Mouse (Mus musculus): ENCODE measurements around the gene E330009J07Rik. TPM values are rescaled to one million over a fixed set of nuclear protein-coding genes. Genes with fewer than 3 reads are reported as not detected.

Gene E330009J07Rik
- polyA plus RNA-seq (2015; fragmentation: Nextera tagmentation; extraction: Ambion mirVana): 8.8 and 9.5 TPM in 2 replicates

DNA sequence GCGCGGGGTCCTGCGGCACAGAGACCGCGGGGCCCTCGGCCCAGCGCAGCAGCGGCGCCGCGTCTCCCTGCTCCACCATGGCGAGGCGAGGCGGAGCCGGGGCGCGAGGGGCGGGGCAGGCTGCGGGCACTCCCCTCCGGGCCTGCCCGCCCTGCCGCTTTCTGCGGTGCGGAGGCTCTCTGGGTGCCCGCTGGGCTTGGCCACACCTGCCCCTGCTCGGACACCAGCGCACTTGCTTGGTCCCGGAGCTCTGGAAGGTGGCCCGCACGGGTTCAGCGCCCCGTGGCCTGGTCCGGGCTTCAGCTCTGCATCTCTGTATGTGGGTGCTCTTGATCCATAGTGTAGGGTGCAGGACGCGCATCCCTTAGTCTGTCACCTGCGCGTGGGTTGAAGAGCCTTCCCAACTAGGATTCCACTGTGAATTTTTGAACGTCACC lies at the start of gene E330009J07Rik:
Gene E330009J07Rik (minus strand): TSS at position 89 of the 437 bp plus-strand sequence.
- Histone ChIP-seq H3K4me2 (replicated peaks) (peak within 1 kb of the TSS; percentile 95), H3K27ac (peak within 1 kb of the TSS; percentile 51; the same call in 1 of the 2 replicates), H3K4me3 (replicated peaks) (peak within 1 kb of the TSS; percentile 87), H3K27me3 (replicated peaks) (no peaks in the 10 kb centered on the region), H3K4me1 (replicated peaks) (peaks cover 7% of the 10 kb centered on the region), H3K9ac (peak within 1 kb of the TSS; percentile 78), H3K36me3 (no peaks in the 10 kb centered on the region), H3K9me3 (no peaks in the 10 kb centered on the region)
- ATAC-seq: peak; percentile 94
- under 1% methylated on average over 34 of the region's 38 CpGs for WGBS

DNA sequence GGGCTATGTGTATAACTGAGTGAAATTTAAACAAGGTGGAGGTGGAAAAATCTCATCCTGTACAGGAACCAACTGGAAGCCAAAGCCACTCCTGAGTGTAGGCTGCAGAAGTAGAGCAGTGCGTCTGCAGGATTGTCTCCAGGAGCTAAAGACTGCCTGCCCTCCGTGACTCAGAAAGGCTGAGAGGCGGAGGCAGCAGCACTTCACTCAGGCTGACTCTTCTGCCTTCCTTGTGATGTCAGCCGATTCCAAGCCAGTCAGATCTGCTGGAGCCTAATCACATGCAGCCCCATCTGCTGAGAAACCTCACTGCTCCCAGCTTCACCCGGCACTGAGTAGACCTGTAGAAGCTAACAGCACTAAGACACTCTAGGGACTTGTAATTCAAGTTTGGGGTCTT lies 46.4 kb upstream of the E330009J07Rik start:
- whole genome bisulfite sequencing: 93% methylated on average over 5 of the region's 5 CpGs
- Histone ChIP-seq H3K36me3 (peaks cover 23% of the 10 kb centered on the region), H3K9ac (no peak overlapping the region), H3K4me2 (replicated peaks) (no peak overlapping the region), H3K4me1 (replicated peaks) (no peaks in the 10 kb centered on the region), H3K9me3 (no peaks in the 10 kb centered on the region), H3K27me3 (replicated peaks) (no peaks in the 10 kb centered on the region), H3K4me3 (replicated peaks) (no peak overlapping the region), H3K27ac (no peak overlapping the region)
- ATAC-seq: no peak

DNA sequence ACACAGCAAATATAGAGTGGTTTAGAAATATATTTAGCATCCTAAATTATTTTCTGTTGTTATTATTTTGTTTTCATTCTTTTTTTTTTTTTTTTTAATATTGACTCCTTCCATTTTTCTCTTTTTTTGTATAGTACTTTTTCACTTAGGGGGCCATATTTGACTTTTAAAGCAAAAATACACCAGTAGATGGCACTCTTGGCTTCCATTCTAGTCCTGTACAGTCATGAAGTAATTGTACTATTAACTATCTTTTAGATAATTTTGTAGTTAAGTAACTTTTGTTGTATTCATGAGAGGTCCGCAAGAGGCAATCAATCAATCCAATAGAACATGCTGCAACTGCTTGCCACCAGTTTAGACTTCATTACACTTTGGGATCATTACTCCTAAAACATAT lies 43.8 kb upstream of the E330009J07Rik start:
- 77% methylated on average over 1 of the region's 1 CpGs for WGBS
- Histone ChIP-seq H3K4me3 (replicated peaks) (no peak overlapping the region), H3K27me3 (replicated peaks) (no peaks in the 10 kb centered on the region), H3K36me3 (peaks cover 41% of the 10 kb centered on the region), H3K4me2 (replicated peaks) (no peak overlapping the region), H3K4me1 (replicated peaks) (no peaks in the 10 kb centered on the region), H3K27ac (no peak overlapping the region), H3K9ac (no peak overlapping the region), H3K9me3 (no peaks in the 10 kb centered on the region)
- ATAC-seq: no peak

DNA sequence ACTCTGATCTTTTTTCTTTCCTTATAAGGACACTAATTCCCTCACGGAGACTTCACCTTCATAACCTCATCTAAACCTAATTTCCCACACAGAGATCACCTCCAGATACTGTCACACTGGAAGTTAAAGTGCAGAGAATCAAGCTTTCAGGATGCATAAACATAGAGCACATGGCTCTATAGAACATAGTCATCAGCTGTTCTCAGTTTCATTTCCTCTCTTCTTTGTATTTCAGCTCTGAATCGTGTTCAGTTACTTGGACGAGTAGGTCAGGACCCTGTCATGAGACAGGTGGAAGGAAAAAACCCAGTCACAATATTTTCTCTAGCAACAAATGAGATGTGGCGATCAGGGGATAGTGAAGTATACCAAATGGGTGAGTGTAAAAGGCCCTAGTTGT lies 40.2 kb upstream of the E330009J07Rik start:
- H3K9me3 ChIP-seq: no peaks in the 10 kb centered on the region
- peaks cover 3% of the 10 kb centered on the region for H3K4me1 ChIP-seq (replicated peaks)
- H3K36me3 ChIP-seq: peaks cover 34% of the 10 kb centered on the region
- no peaks in the 10 kb centered on the region for H3K27me3 ChIP-seq (replicated peaks)
- H3K9ac ChIP-seq: no peak overlapping the region
- H3K4me3 ChIP-seq (replicated peaks): no peak overlapping the region
- 86% methylated on average over 4 of the region's 4 CpGs for WGBS
- no peak overlapping the region for H3K4me2 ChIP-seq (replicated peaks)
- H3K27ac ChIP-seq: no peak overlapping the region
- ATAC-seq: no peak

DNA sequence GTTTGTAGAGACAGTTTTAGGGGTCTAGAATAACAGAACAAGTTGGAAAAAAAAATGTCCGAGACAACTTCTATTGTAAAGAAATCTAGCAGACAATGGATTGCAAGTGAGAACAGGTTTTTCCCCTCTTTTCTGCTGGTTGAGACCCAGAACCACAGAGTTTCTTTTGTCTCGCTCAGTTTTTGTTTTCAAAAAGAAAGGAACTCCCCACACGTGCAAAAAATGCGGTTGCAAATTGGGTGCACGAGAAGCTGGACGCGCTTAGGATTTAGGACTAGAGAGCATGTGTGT lies 35.7 kb upstream of the E330009J07Rik start:
- WGBS: 1% methylated on average over 7 of the region's 7 CpGs
- H3K4me2 ChIP-seq (replicated peaks): peak overlapping the region; percentile 73
- H3K27ac ChIP-seq: peak overlapping the region; percentile 96
- peaks cover 3% of the 10 kb centered on the region for H3K4me1 ChIP-seq (replicated peaks)
- H3K27me3 ChIP-seq (replicated peaks): no peaks in the 10 kb centered on the region
- H3K9me3 ChIP-seq: no peaks in the 10 kb centered on the region
- H3K9ac ChIP-seq: peak overlapping the region; percentile 93
- H3K4me3 ChIP-seq (replicated peaks): peak overlapping the region; percentile 82
- H3K36me3 ChIP-seq: peaks cover 17% of the 10 kb centered on the region
- ATAC-seq: 0 out of 2 replicates have a peak, but pooled peaks have one; percentile 13

DNA sequence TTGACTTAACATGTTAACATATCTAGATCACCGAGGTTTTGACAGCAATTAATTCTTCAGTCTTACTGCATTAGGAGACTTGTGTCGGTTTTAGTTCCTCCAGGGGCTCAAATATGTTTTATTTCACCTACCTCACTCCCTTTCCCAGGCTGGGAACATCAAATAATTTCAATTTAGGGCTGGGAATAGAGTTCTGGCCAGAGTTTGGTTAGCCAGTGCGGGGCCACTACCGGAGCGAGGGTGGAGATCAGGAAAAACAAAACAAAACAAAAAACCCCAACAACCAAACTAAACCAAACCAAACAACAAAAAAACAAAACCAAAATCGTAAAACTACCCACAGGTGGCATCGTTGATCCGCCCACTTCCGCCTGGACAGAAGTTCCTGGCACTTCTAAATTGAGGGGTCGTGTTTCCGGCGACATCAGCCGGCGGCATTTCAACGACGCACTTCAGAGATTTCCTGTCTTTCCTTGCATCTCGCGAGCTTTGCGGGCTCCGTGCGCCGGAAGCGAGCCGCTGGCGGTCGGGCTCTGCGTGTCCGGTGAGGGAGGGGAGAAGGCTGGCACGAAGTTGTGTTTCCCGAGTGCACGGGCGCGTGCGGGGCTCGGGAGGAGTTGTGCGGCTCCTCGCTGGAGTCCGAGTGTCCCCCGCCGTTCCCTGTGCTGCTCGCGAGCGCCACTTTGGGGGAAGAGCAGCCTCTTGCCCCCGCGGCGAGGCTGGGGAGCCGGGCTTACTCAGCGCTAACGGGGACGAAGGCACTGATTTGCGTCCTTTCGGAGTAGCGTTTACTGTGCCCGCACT lies 35.2 kb upstream of the E330009J07Rik start, which contains the start of gene Ssbp1:
Gene Ssbp1 (plus strand): TSS at position 437 of the 804 bp plus-strand sequence.
- Histone ChIP-seq H3K27ac (peak within 1 kb of the TSS; percentile 96), H3K4me1 (replicated peaks) (peaks cover 3% of the 10 kb centered on the region), H3K4me3 (replicated peaks) (peak within 1 kb of the TSS; percentile 82), H3K36me3 (peaks cover 15% of the 10 kb centered on the region), H3K9me3 (no peaks in the 10 kb centered on the region), H3K27me3 (replicated peaks) (no peaks in the 10 kb centered on the region), H3K4me2 (replicated peaks) (peak within 1 kb of the TSS; percentile 73), H3K9ac (peak within 1 kb of the TSS; percentile 93)
- peak; percentile 98 for ATAC-seq
- under 1% methylated on average over 54 of the region's 54 CpGs for WGBS

DNA sequence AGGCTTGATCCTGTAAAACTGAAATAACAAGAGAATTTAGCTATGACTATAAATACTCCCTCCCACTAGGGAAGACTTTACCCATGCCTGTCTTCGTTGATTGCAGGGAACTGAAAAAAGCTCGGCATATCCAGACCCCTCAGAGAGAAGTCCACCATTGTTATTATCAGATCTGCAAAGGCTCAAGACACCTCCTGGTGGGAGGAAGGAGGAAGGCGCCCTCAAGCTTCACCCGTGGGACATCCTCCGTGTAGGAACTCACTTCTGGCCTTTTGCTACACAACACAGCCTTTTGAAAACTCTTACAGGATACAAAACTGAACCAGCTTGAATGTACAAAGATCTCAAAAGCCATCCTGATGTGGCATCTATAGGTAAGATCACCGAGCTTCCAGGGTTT lies 29.8 kb upstream of the E330009J07Rik start:
- Histone ChIP-seq H3K27me3 (replicated peaks) (no peaks in the 10 kb centered on the region), H3K9me3 (no peaks in the 10 kb centered on the region), H3K9ac (no peak overlapping the region), H3K4me2 (replicated peaks) (no peak overlapping the region), H3K4me3 (replicated peaks) (no peak overlapping the region), H3K36me3 (no peaks in the 10 kb centered on the region), H3K4me1 (replicated peaks) (no peaks in the 10 kb centered on the region), H3K27ac (no peak overlapping the region)
- 46% methylated on average over 6 of the region's 6 CpGs for WGBS
- no peak for ATAC-seq

DNA sequence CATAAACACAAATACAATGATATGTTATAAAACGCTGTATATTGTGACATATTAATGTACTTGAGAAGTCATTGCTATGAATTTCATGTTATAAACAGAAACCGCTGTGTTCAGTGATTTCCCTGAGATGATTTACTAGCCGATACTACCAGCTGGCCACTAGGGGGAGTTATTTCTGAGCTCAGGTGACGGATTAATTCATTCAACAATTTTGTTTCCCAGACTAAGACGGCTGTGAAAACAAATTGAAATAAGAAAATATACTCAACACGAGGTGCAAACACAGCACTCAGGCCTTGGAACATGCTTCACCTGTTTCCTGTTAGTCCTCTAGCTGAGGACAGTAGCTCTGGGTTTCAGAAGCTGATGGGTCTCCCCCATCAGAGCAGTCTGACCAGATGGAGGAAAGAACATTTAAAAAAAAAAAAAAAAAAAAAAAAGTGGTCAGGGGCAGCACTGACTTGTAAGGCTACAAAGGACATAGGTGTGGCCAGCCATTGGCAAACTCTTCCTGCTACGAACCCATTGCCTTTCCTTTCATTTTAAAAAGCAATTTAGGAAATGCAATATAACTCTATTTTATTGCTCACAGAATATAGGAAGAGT lies 18.6 kb upstream of the E330009J07Rik start:
- H3K9me3 ChIP-seq: no peaks in the 10 kb centered on the region
- H3K9ac ChIP-seq: no peak overlapping the region
- no peak overlapping the region for H3K4me2 ChIP-seq (replicated peaks)
- H3K27ac ChIP-seq: no peak overlapping the region
- 23% methylated on average over 7 of the region's 7 CpGs for WGBS
- no peaks in the 10 kb centered on the region for H3K36me3 ChIP-seq
- ATAC-seq: no peak
- H3K4me1 ChIP-seq (replicated peaks): no peaks in the 10 kb centered on the region
- no peaks in the 10 kb centered on the region for H3K27me3 ChIP-seq (replicated peaks)
- no peak overlapping the region for H3K4me3 ChIP-seq (replicated peaks)

DNA sequence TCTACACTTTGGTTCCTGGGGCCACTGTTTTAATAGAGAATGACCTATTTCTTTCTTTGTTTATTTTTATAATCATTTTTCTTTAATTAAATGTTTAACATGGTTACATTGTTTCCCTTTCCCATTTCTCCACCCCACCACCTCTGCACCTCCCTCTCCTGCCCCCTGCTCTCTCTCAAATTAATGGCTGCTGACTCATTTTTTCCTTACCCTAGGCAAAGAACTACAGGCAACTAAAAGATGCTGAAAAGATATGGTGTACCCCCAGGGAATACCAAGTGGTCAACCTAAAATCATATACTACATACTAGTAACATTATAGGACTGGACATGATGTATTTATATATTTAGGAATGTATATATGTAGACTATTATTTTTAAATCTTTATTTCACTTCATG lies 12.7 kb upstream of the E330009J07Rik start:
- Histone ChIP-seq H3K9ac (no peak overlapping the region), H3K27me3 (replicated peaks) (no peaks in the 10 kb centered on the region)
- no peak for ATAC-seq

DNA sequence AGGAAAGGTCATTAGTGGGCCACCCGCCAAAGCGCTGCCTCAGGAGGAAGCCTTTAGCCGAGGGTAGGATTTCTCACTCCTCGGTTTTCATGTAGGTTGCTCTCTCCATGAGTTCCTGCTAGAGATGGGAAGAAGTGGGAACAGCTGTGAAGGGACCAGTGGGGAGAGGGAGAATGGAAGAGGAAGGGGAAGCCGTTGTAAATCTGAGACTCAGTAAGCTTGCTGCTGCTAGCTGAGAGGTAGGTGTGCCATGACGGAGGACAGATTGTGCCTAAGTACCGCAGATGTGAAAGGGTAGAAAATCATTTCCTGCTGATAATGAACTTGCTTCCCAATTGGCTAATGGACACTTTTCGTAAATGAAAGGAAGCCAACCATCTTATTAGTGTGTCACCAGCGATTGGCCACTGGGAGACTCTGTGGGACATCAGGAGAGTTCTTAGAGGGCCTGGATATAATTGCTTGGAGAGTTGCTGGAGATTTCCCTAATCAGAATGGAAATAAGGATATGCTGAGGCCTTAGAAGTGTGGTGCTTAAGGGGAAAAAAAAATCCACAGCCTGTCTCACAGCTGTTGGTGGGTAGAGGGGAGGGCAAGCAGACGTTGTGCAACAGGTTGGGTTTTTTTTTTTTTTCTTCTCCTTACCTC lies 7.5 kb upstream of the E330009J07Rik start:
- Histone ChIP-seq H3K9me3 (no peaks in the 10 kb centered on the region), H3K36me3 (no peaks in the 10 kb centered on the region), H3K9ac (no peak overlapping the region), H3K4me2 (replicated peaks) (no peak overlapping the region), H3K4me3 (replicated peaks) (no peak overlapping the region), H3K27ac (no peak overlapping the region), H3K27me3 (replicated peaks) (no peaks in the 10 kb centered on the region), H3K4me1 (replicated peaks) (no peaks in the 10 kb centered on the region)
- ATAC-seq: no peak
- WGBS: 32% methylated on average over 10 of the region's 10 CpGs

More for the DNA sequence above, 12.7 kb upstream of the E330009J07Rik start:
- no peak overlapping the region for H3K4me3 ChIP-seq (replicated peaks)
- no peaks in the 10 kb centered on the region for H3K4me1 ChIP-seq (replicated peaks)
- H3K9me3 ChIP-seq: no peaks in the 10 kb centered on the region
- H3K27ac ChIP-seq: no peak overlapping the region
- H3K36me3 ChIP-seq: no peaks in the 10 kb centered on the region
- no peak overlapping the region for H3K4me2 ChIP-seq (replicated peaks)

DNA sequence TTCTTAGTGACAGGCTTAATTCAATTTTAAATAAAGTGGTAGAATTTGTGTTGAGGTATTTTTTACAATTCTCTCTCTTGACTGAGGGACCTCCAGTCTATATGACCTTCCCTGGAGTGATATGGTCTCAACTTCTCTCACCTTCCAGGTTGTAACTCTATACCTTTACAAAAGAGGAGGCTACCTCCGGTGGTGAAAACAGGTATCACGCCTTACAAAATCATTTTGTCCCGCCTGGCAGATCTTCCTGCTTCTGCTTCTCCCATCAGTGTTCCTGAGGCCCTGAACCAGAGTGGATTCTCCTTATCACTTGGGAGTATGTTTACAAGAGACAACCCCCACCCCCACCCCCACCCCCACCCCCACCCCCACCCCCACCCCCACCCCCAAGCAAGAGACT lies 5.8 kb upstream of the E330009J07Rik start:
- no peak overlapping the region for H3K27ac ChIP-seq
- H3K4me1 ChIP-seq (replicated peaks): no peaks in the 10 kb centered on the region
- H3K4me3 ChIP-seq (replicated peaks): no peak overlapping the region
- H3K9me3 ChIP-seq: no peaks in the 10 kb centered on the region
- no peak overlapping the region for H3K9ac ChIP-seq
- H3K27me3 ChIP-seq (replicated peaks): no peaks in the 10 kb centered on the region
- WGBS: 36% methylated on average over 3 of the region's 3 CpGs
- H3K36me3 ChIP-seq: no peaks in the 10 kb centered on the region
- H3K4me2 ChIP-seq (replicated peaks): no peak overlapping the region
- ATAC-seq: no peak

DNA sequence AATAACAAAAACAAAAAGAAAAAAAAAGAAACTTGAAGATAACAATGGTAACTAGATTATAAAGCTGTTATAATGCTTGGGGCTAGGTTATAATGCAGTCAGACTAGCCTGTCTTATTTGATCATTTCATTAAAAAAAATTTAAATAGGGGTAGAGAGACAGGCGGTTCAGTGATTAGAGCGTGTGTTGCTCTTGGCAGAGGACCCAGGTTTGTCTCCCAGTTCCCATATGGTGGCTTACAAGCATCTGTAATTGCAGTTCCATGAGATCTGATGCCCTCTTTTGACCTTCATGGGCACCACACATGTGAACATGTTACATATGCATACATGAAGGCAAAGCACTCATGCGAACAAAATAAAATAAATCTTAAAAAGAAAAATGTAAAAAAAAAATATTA lies 5.3 kb upstream of the E330009J07Rik start:
- H3K9ac ChIP-seq: no peak overlapping the region
- H3K27me3 ChIP-seq (replicated peaks): no peaks in the 10 kb centered on the region
- H3K4me1 ChIP-seq (replicated peaks): no peaks in the 10 kb centered on the region
- no peak for ATAC-seq
- H3K4me3 ChIP-seq (replicated peaks): no peak overlapping the region
- no peaks in the 10 kb centered on the region for H3K36me3 ChIP-seq
- H3K9me3 ChIP-seq: no peaks in the 10 kb centered on the region
- no peak overlapping the region for H3K27ac ChIP-seq
- no peak overlapping the region for H3K4me2 ChIP-seq (replicated peaks)
- WGBS: 80% methylated on average over 3 of the region's 3 CpGs

All from intestine, embryonic 15.5 days (tissue).